Mouse (Mus musculus): ENCODE measurements around the gene Pnkd.

GRCm38 (mm10) chr1:74240311-74240710 lies 44.4 kb upstream of the Pnkd start:
- no peak for TF ChIP-seq POLR2A (IDR thresholded peaks at IDR 0.05; ENCODE audit: borderline replicate concordance, extremely low read depth, low read depth, low read length)
- TF ChIP-seq CTCF (IDR thresholded peaks at IDR 0.05; ENCODE audit: insufficient read depth, low read length) = no peak
